Mouse (Mus musculus): ENCODE measurements around the gene Phykpl.
A peak's percentile ranks its signal among the peaks of the same experiment; 100 is the strongest.
"Not testable (repeated sequence)": the region's sequence is repeated elsewhere in the genome, so short reads cannot be mapped to it uniquely, and the experiment has no call there.

Phykpl gene

GRCm38 (mm10) chr11:51587059-51587458 is 2.5 kb downstream of the Phykpl start:
- DNase-seq: no peak

DNA sequence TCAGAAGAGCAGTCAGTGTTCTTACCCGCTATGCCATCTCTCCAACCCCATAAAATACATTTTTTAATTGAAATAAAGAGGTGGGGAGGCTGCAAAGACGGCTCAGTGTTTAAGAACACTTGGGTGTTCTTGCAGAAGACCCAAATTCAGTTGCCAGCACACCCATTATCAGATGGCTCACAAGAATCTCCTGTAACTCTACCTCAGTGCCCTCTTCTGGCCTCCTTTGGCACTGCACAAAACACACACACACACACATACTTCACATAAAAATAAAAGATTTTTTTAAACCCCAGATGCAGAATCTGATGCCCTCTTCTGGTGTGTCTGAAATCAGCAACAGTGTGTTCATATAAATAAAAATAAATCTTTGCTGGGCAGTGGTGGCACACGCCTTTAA is 4.3 kb downstream of the Phykpl start:
- DNase-seq: no peak

- no peak for DNase-seq
Measured at GRCm38 (mm10) chr11:51590002-51590401, 5.4 kb downstream of the Phykpl start.

DNA sequence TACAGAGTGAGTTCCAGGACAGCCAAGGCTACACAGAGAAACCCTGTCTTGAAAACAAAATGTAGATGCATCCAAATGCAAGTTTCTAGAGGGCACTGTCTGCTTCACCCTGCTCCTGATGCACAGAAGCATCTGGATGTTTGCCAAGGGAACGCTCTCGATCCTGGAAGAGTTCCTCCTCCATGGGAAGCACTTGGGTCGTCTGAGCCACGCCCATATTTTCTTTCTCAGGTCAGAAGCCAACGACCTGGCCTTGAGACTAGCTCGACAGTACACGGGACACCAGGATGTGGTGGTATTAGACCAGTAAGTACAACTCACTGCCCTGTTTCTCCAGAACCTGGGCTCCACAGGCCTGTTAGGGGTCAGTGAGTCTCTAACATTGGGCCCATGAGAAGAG is 6.6 kb downstream of the Phykpl start:
- DNase-seq: no peak

GRCm38 (mm10) chr11:51591915-51592314 is 7.4 kb downstream of the Phykpl start:
- DNase-seq: no peak

DNA sequence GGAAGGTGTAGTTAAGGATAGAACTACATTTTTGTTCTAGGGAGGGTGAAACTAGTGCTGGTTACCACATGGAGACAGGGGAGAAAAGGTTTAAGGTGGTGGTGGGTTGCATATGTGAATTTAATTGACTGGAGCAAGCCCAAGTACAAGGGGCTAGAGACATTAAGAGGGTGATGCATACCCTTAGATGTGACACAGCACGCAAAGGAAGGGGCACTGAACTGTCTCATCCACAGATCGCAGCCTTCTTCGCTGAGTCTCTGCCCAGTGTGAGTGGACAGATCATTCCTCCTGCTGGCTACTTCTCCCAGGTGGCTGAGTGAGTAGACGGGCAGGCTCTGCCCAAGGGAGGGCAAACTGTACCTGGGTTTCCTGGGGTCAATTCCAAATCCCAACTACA is 8.8 kb downstream of the Phykpl start:
- DNase-seq: no peak

- no peak for DNase-seq
Measured at GRCm38 (mm10) chr11:51593849-51594248, 9.3 kb downstream of the Phykpl start.

GRCm38 (mm10) chr11:51594715-51595350 is 10.3 kb downstream of the Phykpl start:
- no peak for DNase-seq

GRCm38 (mm10) chr11:51595459-51596083 is 11.0 kb downstream of the Phykpl start:
- DNase-seq: no peak

DNA sequence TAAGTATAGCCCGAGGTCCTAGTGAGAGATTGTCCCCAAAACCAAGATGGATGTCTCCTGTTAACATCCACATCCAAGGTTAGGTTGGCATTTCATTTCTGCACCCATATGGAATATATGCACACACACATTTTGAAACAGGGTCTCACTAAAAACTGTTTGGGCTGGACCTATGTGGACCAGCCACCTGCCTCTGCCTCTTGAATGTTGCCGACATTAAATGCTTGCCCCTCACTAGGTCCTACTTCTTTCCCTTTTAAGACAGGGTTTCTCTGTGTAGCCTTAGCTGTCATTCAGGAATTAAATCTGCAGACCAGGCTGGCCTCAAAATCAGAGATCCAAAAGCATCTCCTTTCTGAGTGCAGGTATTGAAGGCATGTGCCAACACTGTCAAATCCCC is 13.0 kb downstream of the Phykpl start:
- DNase-seq: no peak

DNA sequence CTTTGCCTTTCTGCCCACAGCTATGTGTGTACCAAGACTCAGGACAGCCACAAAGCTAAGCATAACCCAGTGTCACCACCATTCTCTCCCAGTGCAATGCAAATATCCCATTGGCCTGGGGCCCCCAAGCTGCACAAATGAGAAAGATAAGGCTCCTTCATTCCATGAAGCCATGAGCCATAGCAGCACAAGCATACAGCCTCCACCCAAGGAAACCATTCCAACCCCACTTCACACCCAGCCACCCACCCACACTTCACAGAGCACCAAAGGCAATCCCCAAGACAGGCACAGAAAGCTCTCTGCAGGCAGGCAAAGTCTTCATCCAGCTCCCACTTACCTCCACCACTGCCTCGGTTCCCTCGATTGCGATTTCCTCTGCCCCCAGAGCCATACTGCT is 17.7 kb downstream of the Phykpl start:
- DNase-seq: no peak

GRCm38 (mm10) chr11:51605602-51606446 is 21.3 kb downstream of the Phykpl start:
- peak; percentile 80 to 81 for DNase-seq

DNA sequence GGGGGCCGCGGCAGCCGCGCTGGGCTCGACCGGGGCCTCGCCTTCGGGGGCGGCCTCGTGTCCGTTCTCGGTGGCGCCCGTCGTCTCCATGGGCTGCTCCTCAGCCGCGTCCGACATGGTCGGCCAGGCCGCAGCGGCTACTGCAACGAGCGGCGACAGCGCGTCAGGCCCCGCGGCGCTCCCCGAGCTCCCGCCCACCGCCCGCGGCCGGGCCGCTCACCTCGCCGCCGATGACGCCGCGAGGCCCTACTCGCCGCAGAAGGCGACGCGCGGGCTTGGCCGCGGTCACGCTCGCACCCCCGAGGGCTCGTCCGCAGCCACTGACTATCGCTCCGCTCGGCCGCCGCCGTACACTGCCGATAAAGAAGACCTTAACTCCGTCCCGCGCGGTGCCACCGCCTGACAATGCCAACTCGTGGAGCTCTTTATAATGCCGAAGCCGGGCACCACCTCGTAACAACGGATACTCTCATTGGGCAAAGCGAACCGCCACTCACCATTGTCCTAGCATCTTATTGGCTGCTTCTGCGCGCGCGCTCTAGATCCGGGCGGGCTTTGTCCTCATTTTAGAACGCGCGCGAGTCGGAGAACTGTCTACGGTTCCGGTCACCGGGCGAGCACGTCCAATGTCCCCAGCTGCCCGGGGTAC is 22.0 kb downstream of the Phykpl start, which contains the start of gene Hnrnpab:
TSS of gene Hnrnpab (minus strand) at position 401 of the 649 bp plus-strand sequence.
- DNase-seq: peak; percentile 92 to 93

DNA sequence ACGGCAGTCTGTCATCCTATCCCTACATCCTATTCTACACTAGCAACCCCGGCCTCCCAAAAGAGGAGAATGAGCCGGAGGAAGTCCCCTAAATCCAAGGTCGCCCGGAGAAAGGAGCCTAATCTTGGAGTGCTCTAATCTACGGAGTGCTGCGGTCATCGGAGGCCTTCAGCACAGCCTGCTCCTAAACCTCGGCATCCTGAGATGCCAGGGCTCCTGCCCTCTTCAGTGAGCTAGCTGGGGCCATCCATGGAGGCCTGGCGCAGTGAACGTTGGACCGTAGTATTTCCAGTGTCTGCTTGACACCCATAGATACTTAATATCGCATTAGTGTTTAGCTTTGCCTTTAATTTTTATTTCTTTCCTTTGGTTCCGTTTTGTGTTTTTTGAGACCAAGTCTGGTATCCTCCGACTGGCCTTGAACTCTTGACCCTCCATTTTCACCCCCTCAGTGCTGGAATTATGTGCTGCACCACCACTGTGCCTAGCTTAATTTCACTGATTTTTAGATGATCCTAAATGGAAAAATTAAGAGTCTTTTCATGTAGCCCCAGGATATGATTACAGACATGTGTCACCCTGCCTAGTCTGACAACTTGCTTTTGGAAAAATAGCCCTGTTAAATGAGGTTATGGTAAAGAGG is 22.7 kb downstream of the Phykpl start:
- no peak for DNase-seq

GRCm38 (mm10) chr11:51609266-51609909 is 24.8 kb downstream of the Phykpl start:
- DNase-seq: no peak

DNA sequence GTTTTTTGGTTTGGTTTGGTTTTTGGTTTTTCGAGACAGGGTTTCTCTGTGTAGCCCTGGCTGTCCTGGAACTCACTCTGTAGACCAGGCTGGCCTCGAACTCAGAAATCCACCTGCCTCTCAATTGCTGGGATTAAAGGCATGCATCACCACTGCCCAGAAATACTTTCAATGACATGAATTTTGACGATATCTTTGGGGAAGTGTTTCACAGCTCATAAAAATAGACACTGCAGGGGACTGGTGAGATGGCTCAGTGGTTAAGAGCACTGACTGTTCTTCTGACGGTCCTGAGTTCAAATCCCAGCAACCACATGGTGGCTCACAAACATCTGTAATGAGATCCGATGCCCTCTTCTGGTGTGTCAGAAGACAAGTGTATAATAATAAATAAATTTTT is 25.4 kb downstream of the Phykpl start:
- not testable (repeated sequence) for DNase-seq

DNA sequence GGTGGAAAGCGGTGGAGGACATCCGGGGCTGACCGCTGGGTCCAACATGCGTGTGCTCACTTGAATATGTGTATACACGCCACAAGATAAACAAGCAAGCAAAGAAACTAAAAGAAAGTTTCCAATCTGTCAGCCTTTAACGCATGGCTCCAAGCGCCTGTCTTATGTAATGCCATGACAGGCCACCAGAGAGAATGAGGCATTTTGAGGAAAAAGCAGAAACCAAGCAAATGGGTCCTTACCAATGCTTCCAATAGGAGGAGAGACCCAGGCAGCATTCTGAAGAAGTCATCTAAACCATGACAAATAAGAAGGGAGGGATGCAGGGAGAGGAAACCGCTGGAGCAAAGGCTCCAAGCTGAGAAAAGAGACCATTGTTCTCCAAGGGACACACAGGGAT is 29.7 kb downstream of the Phykpl start:
- no peak for DNase-seq

GRCm38 (mm10) chr11:51615129-51615528 is 30.6 kb downstream of the Phykpl start:
- no peak for DNase-seq

- peak; percentile 56 to 63 for DNase-seq
Measured at GRCm38 (mm10) chr11:51615601-51616000, 31.0 kb downstream of the Phykpl start.

- not testable (repeated sequence) for DNase-seq
Measured at GRCm38 (mm10) chr11:51616113-51616512, 31.6 kb downstream of the Phykpl start.

DNA sequence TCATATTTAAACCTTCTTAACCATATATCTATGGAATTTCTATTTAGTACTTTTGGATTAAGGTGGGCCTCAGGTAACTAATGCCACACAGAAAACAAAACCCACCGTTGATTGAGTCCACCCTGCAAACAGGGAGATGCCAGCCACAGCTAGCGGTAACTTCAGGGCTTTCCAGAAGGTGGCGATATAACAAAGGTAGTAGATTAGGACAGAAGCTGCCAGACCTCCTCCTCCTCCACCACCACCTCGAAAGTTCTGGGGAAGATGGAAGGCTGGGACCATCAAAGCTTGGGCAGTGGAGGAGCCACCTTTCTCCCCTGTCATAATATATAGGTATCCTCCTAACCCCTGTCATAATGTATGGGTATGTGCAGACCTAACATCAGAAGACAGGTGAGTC is 33.1 kb downstream of the Phykpl start:
- peak in 1 of 2 experiments; percentile 67 for DNase-seq

DNA sequence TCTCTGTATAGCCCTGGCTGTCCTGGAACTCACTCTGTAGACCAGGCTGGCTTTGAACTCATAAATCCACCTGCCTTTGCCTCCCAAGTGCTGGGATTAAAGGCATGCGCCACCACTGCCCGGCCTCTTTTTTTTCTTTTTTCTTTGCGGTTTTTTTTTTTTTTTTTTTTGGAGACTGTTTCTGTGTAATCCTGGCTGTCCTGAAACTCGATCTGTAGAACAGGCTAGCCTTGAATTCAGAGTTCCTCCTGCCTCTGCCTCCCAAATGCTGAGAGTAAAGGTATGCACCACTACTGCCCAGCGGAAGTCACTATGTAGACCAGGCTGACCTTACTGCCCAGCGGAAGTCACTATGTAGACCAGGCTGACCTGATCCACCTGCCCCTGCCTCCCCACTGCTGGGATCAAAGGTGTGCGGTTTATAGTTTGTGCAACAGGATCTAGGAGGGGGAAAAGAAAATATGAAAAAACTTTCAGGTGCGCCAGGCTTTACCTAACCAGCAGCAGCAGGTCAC is 34.4 kb downstream of the Phykpl start:
- no peak for DNase-seq

Data from spleen, adult 18-20 months (tissue).